Mouse (Mus musculus): ENCODE measurements around the gene Exoc6b. TPM values are rescaled to one million over a fixed set of nuclear protein-coding genes. Genes with fewer than 3 reads are reported as not detected.

Gene Exoc6b
- polyA plus RNA-seq, 1 experiment from 2014 or later = 44.1 TPM

Other genes starting within 250 kb of the Exoc6b start
- 28.3 and 34.8 TPM in 2 replicates for gene Spr, start 68.3 kb upstream of the Exoc6b start, polyA plus RNA-seq (2016; fragmentation: Nextera tagmentation; extraction: Ambion mirVana)
- gene Emx1, start 117.9 kb upstream of the Exoc6b start, polyA plus RNA-seq (2016; fragmentation: Nextera tagmentation; extraction: Ambion mirVana) = 0.16 TPM in 1 of 2 replicates, not detected in the other

Measured in neural tube, embryonic 12.5 days (tissue).